Mouse (Mus musculus): Measurements from ENCODE around the gene Gsg1l2. TPM values are rescaled to one million over a fixed set of nuclear protein-coding genes. Genes with fewer than 3 reads are reported as not detected.

The Gsg1l2 gene
- polyA plus RNA-seq (2012; fragmentation: generic; extraction: Trizol) = not detected

GRCm38 (mm10) chr11:67774379-67774778 is at the start of gene Gsg1l2:
Gene Gsg1l2 (plus strand): TSS chr11:67774608.
- H3K36me3 ChIP-seq (ENCODE audit: control insufficient read depth, insufficient read depth) = no peaks in the 10 kb centered on the region
- no peak within 1 kb of the TSS for H3ac ChIP-seq (ENCODE audit: control insufficient read depth, insufficient read length)
- no peaks in the 10 kb centered on the region for H3K79me2 ChIP-seq (ENCODE audit: control insufficient read depth, insufficient read depth)
- peaks cover 51% of the 10 kb centered on the region for H3K27me3 ChIP-seq (ENCODE audit: control insufficient read depth, insufficient read depth, insufficient read length)
- TF ChIP-seq E2F4 (IDR thresholded peaks at IDR 0.05; ENCODE audit: insufficient read depth) = no peak
- TF ChIP-seq REST (IDR thresholded peaks at IDR 0.05; ENCODE audit: insufficient read depth, insufficient read length) = no peak
- TF ChIP-seq TCF12 (IDR thresholded peaks at IDR 0.05; ENCODE audit: insufficient read depth, poor library complexity, severe bottlenecking) = no peak
- no peak for TF ChIP-seq USF1 (IDR thresholded peaks at IDR 0.05; ENCODE audit: low read depth)
- TF ChIP-seq POLR2AphosphoS2 (IDR thresholded peaks at IDR 0.05; ENCODE audit: insufficient read length, low read depth) = no peak
- no peak for TF ChIP-seq CEBPB (IDR thresholded peaks at IDR 0.05; ENCODE audit: insufficient read depth, poor library complexity, severe bottlenecking)
- TF ChIP-seq POLR2A (IDR thresholded peaks at IDR 0.05; ENCODE audit: insufficient read length, low read depth) = no peak
- TF ChIP-seq MYOG (IDR thresholded peaks at IDR 0.05; ENCODE audit: control insufficient read depth in 1 of 3, insufficient read depth in 1 of 3, insufficient read length in 2 of 3, low read depth in 2 of 3) = no peak
- TF ChIP-seq MAX (IDR thresholded peaks at IDR 0.05; ENCODE audit: low read depth) = no peak
- TF ChIP-seq TCF3 (IDR thresholded peaks at IDR 0.05; ENCODE audit: insufficient read length, low read depth) = no peak
- TF ChIP-seq SRF (IDR thresholded peaks at IDR 0.05; ENCODE audit: control insufficient read depth, insufficient read length, low read depth) = no peak
- TF ChIP-seq MYOD1 (IDR thresholded peaks at IDR 0.05; ENCODE audit: control insufficient read depth in 1 of 3, insufficient read length in 2 of 3, low read depth in 2 of 3) = no peak
- no peak within 1 kb of the TSS for H3K4me3 ChIP-seq
- no peak within 1 kb of the TSS for H3K4me2 ChIP-seq (ENCODE audit: low read depth)

- TF ChIP-seq MYOG (IDR thresholded peaks at IDR 0.05; ENCODE audit: control insufficient read depth in 1 of 3, insufficient read depth in 1 of 3, insufficient read length in 2 of 3, low read depth in 2 of 3) (no peak), MYOD1 (IDR thresholded peaks at IDR 0.05; ENCODE audit: control insufficient read depth in 1 of 3, insufficient read length in 2 of 3, low read depth in 2 of 3) (no peak), TCF3 (IDR thresholded peaks at IDR 0.05; ENCODE audit: insufficient read length, low read depth) (no peak), E2F4 (IDR thresholded peaks at IDR 0.05; ENCODE audit: insufficient read depth) (no peak), REST (IDR thresholded peaks at IDR 0.05; ENCODE audit: insufficient read depth, insufficient read length) (no peak), TCF12 (IDR thresholded peaks at IDR 0.05; ENCODE audit: insufficient read depth, poor library complexity, severe bottlenecking) (no peak), SRF (IDR thresholded peaks at IDR 0.05; ENCODE audit: control insufficient read depth, insufficient read length, low read depth) (no peak), USF1 (IDR thresholded peaks at IDR 0.05; ENCODE audit: low read depth) (no peak), CEBPB (IDR thresholded peaks at IDR 0.05; ENCODE audit: insufficient read depth, poor library complexity, severe bottlenecking) (no peak), POLR2A (IDR thresholded peaks at IDR 0.05; ENCODE audit: insufficient read length, low read depth) (no peak), MAX (IDR thresholded peaks at IDR 0.05; ENCODE audit: low read depth) (no peak), POLR2AphosphoS2 (IDR thresholded peaks at IDR 0.05; ENCODE audit: insufficient read length, low read depth) (no peak)
- H3K79me2 ChIP-seq (ENCODE audit: control insufficient read depth, insufficient read depth) = no peaks in the 10 kb centered on the region
- no peaks in the 10 kb centered on the region for H3K36me3 ChIP-seq (ENCODE audit: control insufficient read depth, insufficient read depth)
- H3K4me2 ChIP-seq (ENCODE audit: low read depth) = no peak overlapping the region
- no peaks in the 10 kb centered on the region for H3K27me3 ChIP-seq (ENCODE audit: control insufficient read depth, insufficient read depth, insufficient read length)
- H3ac ChIP-seq (ENCODE audit: control insufficient read depth, insufficient read length) = no peak overlapping the region
- no peak overlapping the region for H3K4me3 ChIP-seq
Measured at GRCm38 (mm10) chr11:67727095-67727494, 47.3 kb upstream of the Gsg1l2 start.

GRCm38 (mm10) chr11:67728726-67729125 is 45.7 kb upstream of the Gsg1l2 start:
- Histone ChIP-seq H3K36me3 (ENCODE audit: control insufficient read depth, insufficient read depth) (no peaks in the 10 kb centered on the region), H3K79me2 (ENCODE audit: control insufficient read depth, insufficient read depth) (no peaks in the 10 kb centered on the region), H3K4me3 (no peak overlapping the region), H3ac (ENCODE audit: control insufficient read depth, insufficient read length) (no peak overlapping the region), H3K4me2 (ENCODE audit: low read depth) (no peak overlapping the region), H3K27me3 (ENCODE audit: control insufficient read depth, insufficient read depth, insufficient read length) (no peaks in the 10 kb centered on the region)
- TF ChIP-seq POLR2AphosphoS2 (IDR thresholded peaks at IDR 0.05; ENCODE audit: insufficient read length, low read depth) (no peak), SRF (IDR thresholded peaks at IDR 0.05; ENCODE audit: control insufficient read depth, insufficient read length, low read depth) (no peak), TCF12 (IDR thresholded peaks at IDR 0.05; ENCODE audit: insufficient read depth, poor library complexity, severe bottlenecking) (no peak), POLR2A (IDR thresholded peaks at IDR 0.05; ENCODE audit: insufficient read length, low read depth) (no peak), MYOG (IDR thresholded peaks at IDR 0.05; ENCODE audit: control insufficient read depth in 1 of 3, insufficient read depth in 1 of 3, insufficient read length in 2 of 3, low read depth in 2 of 3) (no peak), TCF3 (IDR thresholded peaks at IDR 0.05; ENCODE audit: insufficient read length, low read depth) (no peak), REST (IDR thresholded peaks at IDR 0.05; ENCODE audit: insufficient read depth, insufficient read length) (no peak), USF1 (IDR thresholded peaks at IDR 0.05; ENCODE audit: low read depth) (no peak), E2F4 (IDR thresholded peaks at IDR 0.05; ENCODE audit: insufficient read depth) (no peak), MYOD1 (IDR thresholded peaks at IDR 0.05; ENCODE audit: control insufficient read depth in 1 of 3, insufficient read length in 2 of 3, low read depth in 2 of 3) (no peak)

- no peaks in the 10 kb centered on the region for H3K79me2 ChIP-seq (ENCODE audit: control insufficient read depth, insufficient read depth)
- no peak for TF ChIP-seq SRF (IDR thresholded peaks at IDR 0.05; ENCODE audit: control insufficient read depth, insufficient read length, low read depth)
- no peak for TF ChIP-seq MYOG (IDR thresholded peaks at IDR 0.05; ENCODE audit: control insufficient read depth in 1 of 3, insufficient read depth in 1 of 3, insufficient read length in 2 of 3, low read depth in 2 of 3)
- no peak for TF ChIP-seq POLR2AphosphoS2 (IDR thresholded peaks at IDR 0.05; ENCODE audit: insufficient read length, low read depth)
- no peak for TF ChIP-seq POLR2A (IDR thresholded peaks at IDR 0.05; ENCODE audit: insufficient read length, low read depth)
- no peak for TF ChIP-seq E2F4 (IDR thresholded peaks at IDR 0.05; ENCODE audit: insufficient read depth)
- TF ChIP-seq TCF3 (IDR thresholded peaks at IDR 0.05; ENCODE audit: insufficient read length, low read depth) = no peak
- TF ChIP-seq TCF12 (IDR thresholded peaks at IDR 0.05; ENCODE audit: insufficient read depth, poor library complexity, severe bottlenecking) = no peak
- TF ChIP-seq REST (IDR thresholded peaks at IDR 0.05; ENCODE audit: insufficient read depth, insufficient read length) = no peak
- no peak for TF ChIP-seq CEBPB (IDR thresholded peaks at IDR 0.05; ENCODE audit: insufficient read depth, poor library complexity, severe bottlenecking)
- TF ChIP-seq USF1 (IDR thresholded peaks at IDR 0.05; ENCODE audit: low read depth) = no peak
- no peak for TF ChIP-seq MYOD1 (IDR thresholded peaks at IDR 0.05; ENCODE audit: control insufficient read depth in 1 of 3, insufficient read length in 2 of 3, low read depth in 2 of 3)
- no peak for TF ChIP-seq MAX (IDR thresholded peaks at IDR 0.05; ENCODE audit: low read depth)
- no peak overlapping the region for H3K4me3 ChIP-seq
- H3K36me3 ChIP-seq (ENCODE audit: control insufficient read depth, insufficient read depth) = no peaks in the 10 kb centered on the region
- no peaks in the 10 kb centered on the region for H3K27me3 ChIP-seq (ENCODE audit: control insufficient read depth, insufficient read depth, insufficient read length)
- H3ac ChIP-seq (ENCODE audit: control insufficient read depth, insufficient read length) = no peak overlapping the region
- H3K4me2 ChIP-seq (ENCODE audit: low read depth) = no peak overlapping the region
Measured at GRCm38 (mm10) chr11:67731056-67731455, 43.4 kb upstream of the Gsg1l2 start.

All from myocyte (in vitro differentiated cells).